Mouse (Mus musculus) lung, adult 18-20 months (tissue): ENCODE results near the gene Colq.

Experiments
- DNase-seq, 2 experiments: peaks; one replicate each; pipeline ENCODE4 v3.0.0; 2022; ENCODE audit warnings: mixed read lengths in 2 of 2

Colq gene

DNA sequence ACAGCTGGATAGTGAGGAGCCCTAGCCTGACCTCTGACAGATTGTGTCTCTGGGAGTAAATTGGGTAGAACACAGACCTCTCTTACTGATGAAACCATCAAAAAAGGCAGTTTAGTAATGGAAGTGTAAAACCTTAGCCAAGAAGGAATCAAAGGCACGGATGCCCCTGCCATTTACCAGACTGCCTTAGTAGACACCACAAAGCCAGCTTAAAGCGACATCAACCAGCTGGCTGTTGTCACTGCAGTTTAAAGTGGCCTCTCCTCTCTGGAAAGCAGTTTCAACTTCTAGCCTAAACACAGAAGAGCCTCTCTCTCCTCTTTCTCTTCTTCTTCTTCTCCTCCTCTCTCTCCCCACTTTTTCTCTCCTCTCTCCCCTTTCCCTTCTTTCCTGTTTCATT is 69.8 kb downstream of the Colq start:
- no peak for DNase-seq

- DNase-seq = no peak
Observed at GRCm38 (mm10) chr14:31519165-31519564, 72.0 kb downstream of the Colq start.

DNA sequence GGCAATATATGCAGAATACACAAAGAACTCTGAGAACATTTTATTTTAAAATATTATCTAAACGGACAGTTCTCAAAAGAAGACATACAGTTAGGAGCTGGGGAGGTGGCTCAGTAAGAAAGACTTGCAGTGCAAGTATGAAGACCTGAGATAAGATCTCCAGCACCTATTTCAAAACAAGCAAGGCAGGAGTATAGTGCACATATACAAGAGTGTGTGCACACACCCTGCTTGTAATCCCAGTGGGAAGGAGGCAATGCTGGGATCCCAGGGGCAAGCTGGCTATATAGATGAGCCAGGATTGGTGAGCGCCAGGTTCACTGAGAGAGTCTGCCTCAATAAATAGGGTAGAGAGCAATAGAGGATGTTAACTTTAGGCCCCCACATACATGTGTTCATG is 75.2 kb downstream of the Colq start:
- DNase-seq = no peak

GRCm38 (mm10) chr14:31510322-31510721 is 80.8 kb downstream of the Colq start:
- no peak for DNase-seq

- DNase-seq = no peak
Observed at GRCm38 (mm10) chr14:31509911-31510310, 81.2 kb downstream of the Colq start.

DNA sequence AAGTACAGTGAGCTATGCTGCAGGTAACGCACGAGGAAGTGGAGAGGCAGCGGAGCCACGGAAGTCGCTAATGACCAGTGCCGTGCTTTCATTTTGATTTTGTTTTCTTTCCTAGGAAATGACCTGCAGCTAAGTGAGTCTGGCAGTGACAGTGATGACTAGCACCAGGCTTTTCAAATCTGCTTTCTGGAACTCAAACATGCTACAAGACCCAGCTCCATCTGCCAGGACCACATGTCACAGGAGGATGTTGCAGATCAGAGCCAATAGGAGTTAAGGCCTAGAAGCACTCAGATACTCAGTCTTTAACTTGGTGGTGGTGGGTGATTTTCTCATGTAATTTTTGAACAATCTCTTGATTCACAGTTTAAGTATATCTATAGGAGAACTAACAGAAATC is 84.7 kb downstream of the Colq start:
- no peak for DNase-seq

DNA sequence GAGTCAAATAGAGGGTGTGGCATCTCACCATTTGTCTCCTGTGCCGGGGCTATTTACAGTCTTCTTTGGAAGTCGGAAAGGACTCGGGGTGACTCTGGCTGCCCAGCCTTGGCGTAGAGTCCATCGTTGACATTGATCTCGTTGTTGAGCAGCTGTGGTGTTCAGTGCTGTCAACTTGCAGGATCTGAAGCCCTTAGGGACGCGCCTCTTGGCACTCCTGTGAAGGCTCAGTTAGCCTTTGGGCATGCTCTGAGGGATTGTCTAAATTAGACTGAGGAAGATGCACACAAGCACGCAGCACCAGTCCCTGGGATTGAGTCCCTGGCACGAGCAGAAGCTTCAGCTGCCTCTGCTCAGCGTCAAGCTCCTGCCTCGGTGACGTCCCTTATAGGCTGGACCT is 87.7 kb downstream of the Colq start:
- DNase-seq = no peak

- no peak for DNase-seq
Observed at GRCm38 (mm10) chr14:31499526-31499925, 91.6 kb downstream of the Colq start.

DNA sequence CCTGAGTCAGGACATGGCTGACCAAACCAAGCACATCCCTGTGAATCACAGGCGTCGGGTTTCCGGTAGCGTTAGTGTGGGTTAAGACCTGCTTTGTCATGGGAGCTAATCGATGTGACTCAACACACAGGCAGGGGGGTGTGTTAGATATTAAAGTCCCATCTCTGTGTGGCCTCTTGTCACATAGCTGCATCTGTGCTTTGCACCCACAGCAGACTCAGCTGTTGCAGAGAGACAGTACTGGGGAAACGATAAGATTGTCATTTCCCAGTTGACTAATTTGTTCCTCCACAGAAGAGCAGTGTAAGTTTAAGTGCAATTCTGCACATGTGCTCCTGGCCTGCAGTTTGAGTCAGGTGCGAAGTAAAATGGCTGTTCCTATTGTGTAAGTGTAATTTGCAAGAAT is 94.9 kb downstream of the Colq start:
- no peak for DNase-seq

GRCm38 (mm10) chr14:31495538-31495937 is 95.6 kb downstream of the Colq start:
- no peak for DNase-seq

GRCm38 (mm10) chr14:31494975-31495455 is 96.1 kb downstream of the Colq start, which contains the start of gene Mettl6:
TSS of gene Mettl6 (minus strand) at chr14:31495040.
- peak; percentile 91 to 93 for DNase-seq

- DNase-seq = peak; percentile 52 to 60
Observed at GRCm38 (mm10) chr14:31494349-31494974, 96.7 kb downstream of the Colq start, which contains the start of gene Eaf1. TSS of gene Eaf1 (plus strand) at chr14:31494399.

GRCm38 (mm10) chr14:31493901-31494300 is 97.2 kb downstream of the Colq start:
- DNase-seq = no peak

DNA sequence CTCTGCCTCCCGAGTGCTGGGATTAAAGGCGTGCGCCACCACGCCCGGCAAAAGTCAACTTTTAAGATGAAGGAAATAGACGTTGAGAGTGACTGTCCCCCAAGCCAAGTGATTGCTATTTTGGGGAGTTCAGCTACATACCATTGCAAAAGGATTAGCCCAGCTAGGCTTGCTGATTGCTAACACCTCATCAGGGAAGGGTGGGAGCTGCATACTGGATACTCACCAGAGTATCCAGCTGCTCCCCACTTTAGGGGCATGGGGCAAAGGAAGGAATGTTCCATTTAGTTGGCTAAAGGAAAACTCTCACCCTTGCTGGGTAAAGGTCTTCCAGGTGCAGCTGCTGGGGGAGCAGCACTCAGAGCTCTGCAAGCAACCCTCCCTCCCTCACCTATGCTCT is 103.1 kb downstream of the Colq start:
- no peak for DNase-seq

DNA sequence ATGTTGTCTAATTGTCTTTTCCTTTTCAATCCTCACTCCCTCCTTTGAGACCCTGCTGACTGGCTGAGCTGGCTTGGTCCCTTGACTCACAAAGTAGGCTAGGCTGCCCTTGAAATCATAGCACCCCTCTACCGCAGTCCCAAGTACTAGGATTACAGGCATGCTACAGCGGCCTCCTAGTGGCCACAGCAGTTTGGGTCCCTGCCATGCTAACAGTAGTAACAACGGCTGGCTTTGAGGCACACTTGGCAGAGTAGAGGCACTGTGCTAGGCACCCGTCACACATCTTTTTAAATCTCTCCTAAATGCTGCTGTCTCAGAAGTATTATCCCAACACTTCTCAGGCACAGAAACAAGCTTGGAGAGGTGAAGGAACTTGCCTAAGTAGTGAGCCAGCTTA is 104.7 kb downstream of the Colq start:
- DNase-seq = no peak

DNA sequence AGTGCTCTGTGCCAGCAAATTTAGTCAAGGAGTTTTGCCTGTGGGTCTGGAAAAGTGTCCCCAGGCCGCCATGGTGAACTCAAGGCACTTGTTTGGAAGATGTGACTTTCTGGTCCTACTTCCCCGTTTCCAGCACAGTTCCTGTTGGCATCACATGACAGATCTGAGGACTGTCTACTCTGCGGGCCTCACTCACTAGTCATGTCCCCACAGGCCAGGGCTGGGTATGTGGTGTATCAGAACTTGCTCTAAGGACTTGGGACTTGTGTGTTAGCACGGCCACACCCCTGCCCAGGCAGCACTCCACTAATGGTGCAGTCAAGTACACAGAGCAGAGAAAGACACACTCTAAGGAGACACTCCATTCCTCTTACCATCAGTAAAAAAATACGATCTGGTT is 108.7 kb downstream of the Colq start:
- no peak for DNase-seq

GRCm38 (mm10) chr14:31473297-31473696 is 117.8 kb downstream of the Colq start:
- no peak for DNase-seq
